Mouse (Mus musculus): Measurements from ENCODE around the gene Gm49396. TPM values are rescaled to one million over a fixed set of nuclear protein-coding genes. Genes with fewer than 3 reads are reported as not detected.

The Gm49396 gene
- polyA plus RNA-seq, 1 experiment from 2014 or later, result 12.1 TPM

GRCm38 (mm10) chr7:30607706-30608309 lies 44.7 kb downstream of the Gm49396 start:
- DNase-seq (ENCODE audit: low spot score) (peak; percentile 78), ATAC-seq (replicated peaks; ENCODE audit: low FRiP score) (peak; percentile 56)
- H3K4me3 ChIP-seq (ENCODE audit: low read depth, low read length), result no peak overlapping the region
- no peak overlapping the region for H3K9ac ChIP-seq (ENCODE audit: low read length)
- 32% methylated on average over 8 of the region's 8 CpGs for WGBS
- no peaks in the 10 kb centered on the region for H3K27me3 ChIP-seq (ENCODE audit: control insufficient read depth, insufficient read depth, low read length)
- no peak overlapping the region for H3K27ac ChIP-seq (ENCODE audit: low read depth, low read length)
- no peaks in the 10 kb centered on the region for H3K36me3 ChIP-seq (ENCODE audit: control insufficient read depth, insufficient read depth, low read length)
- H3K4me1 ChIP-seq (replicated peaks; ENCODE audit: control insufficient read depth, insufficient read depth, low read length), result no peaks in the 10 kb centered on the region
- no peaks in the 10 kb centered on the region for H3K9me3 ChIP-seq (ENCODE audit: control insufficient read depth, low read length)
- no peak overlapping the region for H3K4me2 ChIP-seq (ENCODE audit: low read depth, low read length, severe bottlenecking)

DNA sequence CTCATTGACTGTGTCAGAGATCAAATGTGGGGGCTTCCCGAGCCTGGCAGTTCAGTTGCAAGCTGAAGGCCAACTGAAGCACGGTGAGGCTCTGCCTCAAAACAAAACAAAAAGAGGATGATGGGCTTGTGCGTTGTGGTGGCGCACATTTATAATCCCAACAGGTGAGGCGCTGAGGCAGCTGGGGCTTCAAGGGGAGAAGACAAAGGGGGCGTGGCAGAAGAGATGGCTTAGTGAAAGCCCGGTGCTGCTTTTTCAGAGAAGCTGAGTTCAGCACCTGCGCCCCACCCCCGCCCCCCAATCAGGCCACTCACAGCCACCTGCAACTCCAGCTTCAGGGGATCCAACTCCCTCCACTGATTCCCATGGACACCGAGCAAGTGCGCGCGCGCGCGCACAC lies 45.3 kb downstream of the Gm49396 start:
- Histone ChIP-seq H3K27ac (ENCODE audit: low read depth, low read length) (no peak overlapping the region), H3K4me2 (ENCODE audit: low read depth, low read length, severe bottlenecking) (no peak overlapping the region), H3K9me3 (ENCODE audit: control insufficient read depth, low read length) (no peaks in the 10 kb centered on the region), H3K4me1 (replicated peaks; ENCODE audit: control insufficient read depth, insufficient read depth, low read length) (no peaks in the 10 kb centered on the region), H3K27me3 (ENCODE audit: control insufficient read depth, insufficient read depth, low read length) (no peaks in the 10 kb centered on the region), H3K4me3 (ENCODE audit: low read depth, low read length) (no peak overlapping the region), H3K9ac (ENCODE audit: low read length) (no peak overlapping the region), H3K36me3 (ENCODE audit: control insufficient read depth, insufficient read depth, low read length) (no peaks in the 10 kb centered on the region)
- ATAC-seq (replicated peaks; ENCODE audit: low FRiP score), result no peak
- WGBS, result 47% methylated on average over 16 of the region's 16 CpGs
- no peak for DNase-seq (ENCODE audit: low spot score)

DNA sequence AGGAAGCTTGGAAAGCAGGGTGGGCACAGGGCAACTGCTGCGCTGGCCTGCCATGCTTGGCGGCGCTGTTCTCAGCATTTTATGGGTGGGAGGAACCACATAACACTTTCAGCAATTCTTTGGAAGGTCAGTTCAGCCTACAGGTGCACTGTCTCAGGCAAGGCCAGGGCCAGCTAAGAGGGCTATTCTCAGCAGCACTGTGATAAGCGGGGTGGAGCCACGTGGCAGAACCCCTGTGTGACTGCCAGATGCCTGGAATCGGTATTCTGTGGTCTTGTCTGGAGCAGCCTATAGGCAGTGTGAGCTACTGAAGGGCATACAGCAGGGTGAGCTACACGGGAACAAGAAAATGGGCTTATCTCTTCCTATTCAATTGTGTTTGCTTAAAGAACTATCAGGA lies 46.9 kb downstream of the Gm49396 start:
- WGBS, result 67% methylated on average over 7 of the region's 7 CpGs
- Histone ChIP-seq H3K27me3 (ENCODE audit: control insufficient read depth, insufficient read depth, low read length) (no peaks in the 10 kb centered on the region), H3K27ac (ENCODE audit: low read depth, low read length) (no peak overlapping the region), H3K9me3 (ENCODE audit: control insufficient read depth, low read length) (no peaks in the 10 kb centered on the region), H3K9ac (ENCODE audit: low read length) (no peak overlapping the region), H3K36me3 (ENCODE audit: control insufficient read depth, insufficient read depth, low read length) (no peaks in the 10 kb centered on the region), H3K4me1 (replicated peaks; ENCODE audit: control insufficient read depth, insufficient read depth, low read length) (no peaks in the 10 kb centered on the region), H3K4me3 (ENCODE audit: low read depth, low read length) (no peak overlapping the region), H3K4me2 (ENCODE audit: low read depth, low read length, severe bottlenecking) (no peak overlapping the region)
- DNase-seq (ENCODE audit: low spot score) (no peak), ATAC-seq (replicated peaks; ENCODE audit: low FRiP score) (no peak)

GRCm38 (mm10) chr7:30612654-30613402 lies 49.7 kb downstream of the Gm49396 start, which contains the start of gene Upk1a:
Gene Upk1a, minus strand, starts transcription at chr7:30612847.
- DNase-seq (ENCODE audit: low spot score), result no peak
- WGBS, result 82% methylated on average over 8 of the region's 8 CpGs
- Histone ChIP-seq H3K4me1 (replicated peaks; ENCODE audit: control insufficient read depth, insufficient read depth, low read length) (no peaks in the 10 kb centered on the region), H3K9ac (ENCODE audit: low read length) (no peak within 1 kb of the TSS), H3K4me2 (ENCODE audit: low read depth, low read length, severe bottlenecking) (no peak within 1 kb of the TSS), H3K9me3 (ENCODE audit: control insufficient read depth, low read length) (no peaks in the 10 kb centered on the region), H3K27ac (ENCODE audit: low read depth, low read length) (no peak within 1 kb of the TSS), H3K27me3 (ENCODE audit: control insufficient read depth, insufficient read depth, low read length) (no peaks in the 10 kb centered on the region), H3K36me3 (ENCODE audit: control insufficient read depth, insufficient read depth, low read length) (peaks cover 2% of the 10 kb centered on the region; the same call in 1 of the 2 replicates), H3K4me3 (ENCODE audit: low read depth, low read length) (no peak within 1 kb of the TSS)
- ATAC-seq (replicated peaks; ENCODE audit: low FRiP score), result no peak

- 22% methylated on average over 14 of the region's 14 CpGs for WGBS
- H3K4me3 ChIP-seq (ENCODE audit: low read depth, low read length), result no peak overlapping the region
- H3K27me3 ChIP-seq (ENCODE audit: control insufficient read depth, insufficient read depth, low read length), result no peaks in the 10 kb centered on the region
- peak; percentile 79 for DNase-seq (ENCODE audit: low spot score)
- H3K9ac ChIP-seq (ENCODE audit: low read length), result no peak overlapping the region
- H3K9me3 ChIP-seq (ENCODE audit: control insufficient read depth, low read length), result no peaks in the 10 kb centered on the region
- H3K27ac ChIP-seq (ENCODE audit: low read depth, low read length), result no peak overlapping the region
- H3K4me1 ChIP-seq (replicated peaks; ENCODE audit: control insufficient read depth, insufficient read depth, low read length), result no peaks in the 10 kb centered on the region
- peaks cover 3% of the 10 kb centered on the region; the same call in 1 of the 2 replicates for H3K36me3 ChIP-seq (ENCODE audit: control insufficient read depth, insufficient read depth, low read length)
- peak; percentile 64; the same call in 1 of the 2 replicates for ATAC-seq (replicated peaks; ENCODE audit: low FRiP score)
- H3K4me2 ChIP-seq (ENCODE audit: low read depth, low read length, severe bottlenecking), result no peak overlapping the region
Observed at GRCm38 (mm10) chr7:30613529-30614112, 50.5 kb downstream of the Gm49396 start.

- H3K4me1 ChIP-seq (replicated peaks; ENCODE audit: control insufficient read depth, insufficient read depth, low read length), result no peaks in the 10 kb centered on the region
- no peaks in the 10 kb centered on the region for H3K27me3 ChIP-seq (ENCODE audit: control insufficient read depth, insufficient read depth, low read length)
- ATAC-seq (replicated peaks; ENCODE audit: low FRiP score) (no peak), DNase-seq (ENCODE audit: low spot score) (no peak)
- no peaks in the 10 kb centered on the region for H3K9me3 ChIP-seq (ENCODE audit: control insufficient read depth, low read length)
- no peak overlapping the region for H3K27ac ChIP-seq (ENCODE audit: low read depth, low read length)
- H3K9ac ChIP-seq (ENCODE audit: low read length), result no peak overlapping the region
- 88% methylated on average over 2 of the region's 2 CpGs for WGBS
- peaks cover 3% of the 10 kb centered on the region; the same call in 1 of the 2 replicates for H3K36me3 ChIP-seq (ENCODE audit: control insufficient read depth, insufficient read depth, low read length)
- no peak overlapping the region for H3K4me3 ChIP-seq (ENCODE audit: low read depth, low read length)
- H3K4me2 ChIP-seq (ENCODE audit: low read depth, low read length, severe bottlenecking), result no peak overlapping the region
Observed at GRCm38 (mm10) chr7:30614454-30614853, 51.3 kb downstream of the Gm49396 start.

DNA sequence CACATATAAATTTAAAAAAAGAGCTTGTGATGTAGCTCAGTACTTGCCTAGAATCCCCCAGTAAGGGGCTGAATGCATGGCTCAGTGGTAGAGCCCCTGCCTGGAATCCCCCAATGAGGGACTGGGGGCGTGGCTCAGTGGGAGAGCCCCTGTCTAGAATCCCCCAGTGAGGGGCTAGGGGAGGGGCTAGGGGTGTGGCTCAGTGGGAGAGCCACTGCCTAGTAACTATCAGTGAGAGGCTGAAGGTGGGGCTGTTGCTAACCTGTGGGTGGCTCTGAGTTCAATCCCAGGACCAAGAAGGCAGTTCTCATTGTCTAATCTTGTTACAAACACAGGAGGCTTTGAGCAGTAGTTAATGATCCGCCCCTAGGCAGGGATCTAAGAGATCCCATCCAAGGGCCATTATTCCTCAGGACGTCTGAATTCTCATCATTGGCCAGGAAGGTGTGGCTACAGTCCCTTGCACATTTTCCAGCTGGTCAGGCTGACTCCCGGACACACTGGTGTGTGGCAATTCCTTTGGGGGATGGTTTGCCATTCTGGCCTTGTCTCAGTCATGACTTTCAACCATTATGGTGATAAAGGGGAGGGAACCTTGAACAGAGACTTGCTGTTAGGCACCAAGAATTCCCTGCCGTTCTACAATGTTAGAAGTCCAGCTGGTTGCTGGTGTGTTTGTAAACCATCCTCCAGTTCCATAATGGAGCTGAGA lies 52.1 kb downstream of the Gm49396 start:
- Histone ChIP-seq H3K4me2 (ENCODE audit: low read depth, low read length, severe bottlenecking) (no peak overlapping the region), H3K4me3 (ENCODE audit: low read depth, low read length) (no peak overlapping the region), H3K4me1 (replicated peaks; ENCODE audit: control insufficient read depth, insufficient read depth, low read length) (no peaks in the 10 kb centered on the region), H3K9ac (ENCODE audit: low read length) (no peak overlapping the region), H3K27ac (ENCODE audit: low read depth, low read length) (no peak overlapping the region), H3K36me3 (ENCODE audit: control insufficient read depth, insufficient read depth, low read length) (peaks cover 3% of the 10 kb centered on the region; the same call in 1 of the 2 replicates), H3K9me3 (ENCODE audit: control insufficient read depth, low read length) (no peaks in the 10 kb centered on the region), H3K27me3 (ENCODE audit: control insufficient read depth, insufficient read depth, low read length) (no peaks in the 10 kb centered on the region)
- DNase-seq (ENCODE audit: low spot score), result no peak
- ATAC-seq (replicated peaks; ENCODE audit: low FRiP score), result no peak
- 55% methylated on average over 5 of the region's 5 CpGs for WGBS
